Mouse (Mus musculus) urinary bladder, postnatal 36 days (tissue): ENCODE data around the gene Bcdin3d.
A peak's percentile ranks its signal among the peaks of the same experiment; 100 is the strongest.
"Not testable (repeated sequence)": the region's sequence is repeated elsewhere in the genome, so short reads cannot be mapped to it uniquely, and the experiment has no call there.

Experiments
- DNase-seq, 2 experiments: peaks; one replicate each; pipeline ENCODE4 v3.0.0; 2022; ENCODE audit warnings: low spot score in 2 of 2, mixed read lengths in 1 of 2

Gene Bcdin3d

GRCm38 (mm10) chr15:99473801-99474575, 542 bp downstream of the Bcdin3d start:
- DNase-seq: peak in 1 of 2 experiments; percentile 57

- DNase-seq: no peak
Observed at GRCm38 (mm10) chr15:99472972-99473371, 1.6 kb downstream of the Bcdin3d start.

- no peak for DNase-seq
Observed at GRCm38 (mm10) chr15:99471677-99472063, 2.9 kb downstream of the Bcdin3d start.

- DNase-seq: peak in 1 of 2 experiments; percentile 40
Observed at GRCm38 (mm10) chr15:99470971-99471676, 3.4 kb downstream of the Bcdin3d start.

- peak in 1 of 2 experiments; percentile 26 for DNase-seq
Observed at GRCm38 (mm10) chr15:99470224-99470761, 4.2 kb downstream of the Bcdin3d start.

GRCm38 (mm10) chr15:99469736-99470135, 4.8 kb downstream of the Bcdin3d start:
- DNase-seq: no peak

- peak; percentile 67 to 73 for DNase-seq
Observed at GRCm38 (mm10) chr15:99469067-99469466, 5.5 kb downstream of the Bcdin3d start.

GRCm38 (mm10) chr15:99463194-99463593, 11.3 kb downstream of the Bcdin3d start:
- DNase-seq: peak; percentile 48 to 49

- peak; percentile 81 to 91 for DNase-seq
Observed at GRCm38 (mm10) chr15:99457606-99458401, 16.7 kb downstream of the Bcdin3d start, which contains the start of gene Nckap5l. Nckap5l (minus strand) TSS chr15:99457748.

GRCm38 (mm10) chr15:99456963-99457605, 17.4 kb downstream of the Bcdin3d start:
- peak in 1 of 2 experiments; percentile 58 for DNase-seq

GRCm38 (mm10) chr15:99456338-99456962, 18.1 kb downstream of the Bcdin3d start:
- DNase-seq: no peak

- no peak for DNase-seq
Observed at GRCm38 (mm10) chr15:99455415-99455814, 19.1 kb downstream of the Bcdin3d start.

- no peak for DNase-seq
Observed at GRCm38 (mm10) chr15:99454585-99455279, 19.8 kb downstream of the Bcdin3d start.

- no peak for DNase-seq
Observed at GRCm38 (mm10) chr15:99453153-99453900, 21.2 kb downstream of the Bcdin3d start.

GRCm38 (mm10) chr15:99449751-99450280, 24.7 kb downstream of the Bcdin3d start:
- DNase-seq: no peak

- peak in 1 of 2 experiments; percentile 52 for DNase-seq
Observed at GRCm38 (mm10) chr15:99449131-99449750, 25.3 kb downstream of the Bcdin3d start.

- DNase-seq: not testable (repeated sequence)
Observed at GRCm38 (mm10) chr15:99446136-99446535, 28.4 kb downstream of the Bcdin3d start.

GRCm38 (mm10) chr15:99445567-99445966, 29.0 kb downstream of the Bcdin3d start:
- no peak for DNase-seq

- DNase-seq: no peak
Observed at GRCm38 (mm10) chr15:99442358-99442757, 32.2 kb downstream of the Bcdin3d start.
